Mouse (Mus musculus) megakaryocyte, embryonic 14.5 days (primary cell): ENCODE results near the gene Fktn.

Experiments
- FLI1 ChIP-seq: IDR thresholded peaks from 2 replicates; pipeline ENCODE4 v1.6.1; 2012; ENCODE audit warnings: low read length, inconsistent platforms, mixed read lengths
- GATA1 ChIP-seq: IDR thresholded peaks from 3 replicates; pipeline ENCODE4 v1.6.1; 2012; ENCODE audit warnings: mixed read lengths, low read length, inconsistent platforms, borderline replicate concordance

DNA sequence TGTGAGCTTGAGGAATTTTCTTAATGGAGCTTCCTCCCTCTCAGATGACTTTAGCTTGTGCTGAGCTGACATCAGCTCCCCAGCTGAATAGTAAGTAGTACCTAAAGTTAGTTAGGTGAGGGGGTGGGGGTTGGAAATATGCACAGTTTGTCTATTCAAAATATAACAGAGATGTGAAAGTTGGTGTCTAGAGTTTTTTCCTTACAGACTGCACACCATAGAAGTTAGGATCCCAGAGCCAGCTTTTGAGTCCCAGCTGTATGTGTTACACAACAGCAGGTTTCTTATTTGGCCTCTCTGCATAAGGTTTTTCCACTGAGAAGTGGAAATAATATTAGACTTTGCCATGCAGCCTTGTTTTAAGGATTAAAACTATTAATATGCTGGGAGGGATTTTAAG lies 36.0 kb downstream of the Fktn start:
- TF ChIP-seq GATA1 (no peak), FLI1 (no peak)
